Mouse (Mus musculus) left cerebral cortex, postnatal 4 days (tissue): ENCODE data around the gene Ptafr. TPM values are rescaled to one million over a fixed set of nuclear protein-coding genes. Genes with fewer than 3 reads are reported as not detected.

Source experiments
- DNase-seq: peaks from one replicate; pipeline ENCODE4 v3.0.0-alpha.2; 2022
- intact Hi-C: fragments of 180-260 bp; cut with DNase I; formaldehyde crosslinking; loops from one replicate; pipeline ENCODE4 v1.15.1; 2025
- total RNA-seq, 2 experiments: library from RNA; stranded (reverse); gene quantifications; 2 replicates each; pipeline ENCODE4 v1.2.3; 2021

Ptafr gene
- total RNA-seq, 2 experiments from 2014 or later: 0.58 to 1.1 TPM

DNA sequence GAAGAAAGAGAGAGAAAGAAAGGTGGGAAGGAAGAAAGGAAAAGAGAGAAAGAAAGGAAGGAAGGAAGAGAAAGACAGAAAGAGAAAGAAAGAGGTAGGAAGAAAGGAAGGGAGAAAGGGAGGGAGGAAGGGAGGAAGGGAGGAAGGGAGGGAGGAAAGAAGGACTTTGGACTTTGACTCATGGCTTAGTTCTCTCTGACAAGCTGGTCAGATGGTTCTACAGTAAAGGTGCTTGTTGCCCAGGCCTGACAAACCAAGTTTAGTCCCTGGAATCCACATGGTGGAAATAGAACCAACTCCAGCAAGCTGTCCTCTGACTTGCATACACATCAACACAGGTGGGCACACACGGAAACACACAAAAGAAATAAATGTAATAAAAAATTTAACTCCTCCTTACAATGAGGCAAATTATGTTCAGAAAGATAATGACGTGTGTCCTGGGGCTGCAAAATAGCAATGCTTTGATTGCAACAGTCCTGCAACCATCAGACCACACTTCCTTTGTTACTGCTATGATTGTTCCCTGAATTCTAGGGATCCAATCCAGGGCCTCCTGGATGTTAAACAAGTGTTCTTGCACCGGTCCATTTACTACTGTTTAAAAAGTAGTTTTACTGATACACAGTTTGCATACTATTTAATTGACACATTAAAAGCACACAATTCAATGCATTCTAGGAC is 46.6 kb downstream of the Ptafr start:
- no peak for DNase-seq
- intact Hi-C loops: no loop called here

DNA sequence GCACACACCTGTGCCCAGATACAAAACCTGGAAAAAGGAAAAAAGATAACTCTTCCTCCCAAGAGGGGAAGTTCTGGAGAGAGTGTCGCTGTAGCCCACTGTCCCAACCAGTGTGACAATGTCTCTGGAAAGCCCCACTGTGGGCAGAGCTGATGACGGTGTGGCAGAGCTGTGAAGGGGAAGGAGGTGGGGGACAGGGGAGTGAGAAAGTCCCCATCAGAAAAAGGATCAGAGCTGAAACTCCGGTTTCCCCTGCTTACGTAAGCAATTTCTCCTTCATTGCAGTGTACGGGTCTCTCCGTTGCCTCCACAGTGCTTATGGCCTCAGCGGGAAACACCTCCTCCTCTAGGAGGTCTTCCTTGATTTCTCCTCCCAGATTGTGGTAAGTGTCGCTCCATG is 47.5 kb downstream of the Ptafr start:
- intact Hi-C loops: no loop called here
- no peak for DNase-seq

DNA sequence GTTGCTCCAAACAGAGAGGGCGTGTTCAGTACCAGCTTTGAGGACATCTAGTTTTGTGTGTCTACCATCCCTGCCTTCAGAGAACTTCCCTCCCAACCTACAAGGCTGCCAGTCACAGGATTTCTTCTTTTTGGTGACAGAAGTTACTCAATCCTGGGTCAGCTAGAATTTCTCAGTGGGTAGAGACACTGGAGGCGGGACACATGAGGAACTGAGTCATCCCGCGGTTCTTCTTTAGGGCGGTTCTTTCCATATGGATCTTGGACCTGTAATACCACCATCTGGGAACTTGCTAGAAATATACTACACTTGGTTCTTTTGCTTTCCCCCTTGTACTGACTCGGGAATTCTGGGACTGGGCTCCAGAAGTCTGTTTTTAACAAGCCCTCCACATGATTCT is 54.0 kb downstream of the Ptafr start:
- no peak for DNase-seq
- intact Hi-C loops: no loop called here

DNA sequence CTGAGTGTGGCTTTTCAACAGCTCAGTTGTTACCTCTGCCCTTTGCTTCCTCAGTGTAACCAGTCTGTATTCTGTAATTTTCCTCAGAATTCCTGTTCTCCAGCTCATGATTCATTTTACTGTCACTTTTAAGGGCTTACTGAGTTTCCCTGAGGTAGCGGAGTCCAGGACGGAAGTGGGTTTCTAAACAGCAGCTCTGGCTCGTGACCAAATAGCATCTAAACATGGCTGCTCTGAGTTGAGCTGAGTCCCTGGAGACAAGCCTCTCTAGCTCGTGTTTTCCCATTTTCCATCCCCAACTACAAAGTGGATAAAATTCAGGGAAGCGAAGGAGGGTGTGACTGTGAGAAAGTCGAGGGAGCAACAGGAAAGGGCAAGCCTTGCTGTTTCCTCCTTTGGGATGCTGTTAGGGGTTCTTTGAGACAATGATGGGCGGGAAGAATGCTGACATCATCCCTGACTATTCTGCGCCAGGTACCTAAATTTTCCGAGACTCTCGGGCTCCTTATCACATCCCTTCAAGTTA is 55.0 kb downstream of the Ptafr start:
- intact Hi-C loops: no loop called here
- no peak for DNase-seq

DNA sequence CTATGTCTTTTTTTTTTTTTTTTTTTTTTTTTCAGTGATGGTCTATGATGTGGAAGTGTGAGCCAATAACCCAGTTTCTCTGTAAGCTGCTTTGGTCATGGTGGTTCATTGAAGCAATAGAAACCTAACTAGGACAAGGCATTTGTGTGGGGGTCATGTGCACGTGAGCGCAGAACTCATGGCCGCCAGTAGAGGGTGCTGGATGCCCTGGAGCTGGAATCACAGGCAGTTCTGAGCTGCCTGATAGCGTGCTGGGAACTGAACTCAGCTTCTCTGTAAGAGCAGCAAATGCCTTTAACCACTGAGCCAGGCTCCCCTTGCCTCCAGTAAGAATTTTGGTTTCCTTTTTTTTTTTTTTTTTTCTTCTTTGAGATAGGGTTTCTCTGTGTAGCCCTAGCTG is 56.3 kb downstream of the Ptafr start:
- intact Hi-C loops: no loop called here
- DNase-seq: no peak

DNA sequence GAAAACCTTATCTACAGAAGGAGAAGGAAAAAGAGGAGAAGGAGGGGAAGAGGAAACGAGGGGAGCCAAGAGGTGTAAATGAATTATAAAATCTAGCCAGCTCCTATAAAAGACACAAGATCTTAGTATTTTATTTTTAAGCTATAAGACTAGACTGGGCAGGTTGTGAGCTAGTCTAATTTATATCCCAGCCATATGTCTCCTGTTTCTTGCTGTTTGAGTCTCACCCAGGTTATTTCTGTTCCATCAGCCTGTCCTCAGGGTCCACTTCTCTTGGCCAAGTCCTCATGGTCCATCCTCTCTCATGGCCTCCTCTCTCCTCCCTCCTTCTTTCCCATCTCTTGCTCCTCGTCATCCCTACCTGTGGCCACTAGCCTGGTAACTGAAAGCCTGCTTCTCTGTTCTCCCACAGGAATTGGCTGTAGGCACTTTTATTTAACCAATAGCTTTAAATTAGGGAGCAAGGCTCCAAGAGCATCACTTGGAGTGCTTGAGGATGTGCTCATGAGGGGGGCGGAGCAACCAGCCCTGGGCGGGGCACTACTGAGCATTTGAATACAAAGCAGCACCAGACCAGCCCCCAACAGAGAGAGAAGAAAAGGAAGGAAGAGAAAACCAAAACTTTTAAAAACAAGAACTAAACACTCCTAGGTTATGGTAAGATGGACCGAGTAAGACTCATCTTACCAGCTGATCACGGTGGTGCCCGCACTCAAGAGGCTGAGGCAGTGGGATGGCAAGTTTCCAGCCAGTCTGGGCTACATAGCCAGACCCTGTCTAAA is 57.6 kb downstream of the Ptafr start:
- intact Hi-C loops: no loop called here
- DNase-seq: no peak

DNA sequence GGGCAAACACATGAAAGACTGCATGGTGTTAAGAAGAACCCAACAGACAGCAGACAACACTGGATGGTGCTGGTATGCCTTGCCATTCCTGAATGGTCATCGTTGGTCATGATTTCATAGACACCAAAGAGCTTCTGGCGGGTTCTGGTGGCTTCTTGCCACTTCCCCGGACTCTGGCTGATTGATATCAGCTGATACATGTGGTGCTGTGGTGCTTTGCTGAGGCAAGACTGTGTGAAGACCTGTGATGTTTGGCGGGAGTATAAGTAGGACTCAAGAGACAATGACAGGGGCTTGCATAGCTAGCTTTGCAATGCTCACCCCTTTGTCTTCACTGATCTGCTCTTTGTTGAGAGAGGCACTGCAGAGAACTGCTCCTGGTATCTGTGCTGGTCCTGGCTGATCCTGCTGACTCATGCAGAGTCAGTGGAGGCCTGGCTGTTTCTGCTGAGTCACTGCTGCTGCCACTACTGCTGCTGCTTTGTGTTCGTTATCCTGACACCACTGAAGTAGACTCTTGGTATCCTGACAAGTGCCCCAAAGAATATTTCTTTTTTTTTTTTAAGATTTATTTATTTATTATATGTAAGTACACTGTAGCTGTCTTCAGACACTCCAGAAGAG is 60.3 kb downstream of the Ptafr start:
- no peak for DNase-seq
- intact Hi-C loops: no loop called here

DNA sequence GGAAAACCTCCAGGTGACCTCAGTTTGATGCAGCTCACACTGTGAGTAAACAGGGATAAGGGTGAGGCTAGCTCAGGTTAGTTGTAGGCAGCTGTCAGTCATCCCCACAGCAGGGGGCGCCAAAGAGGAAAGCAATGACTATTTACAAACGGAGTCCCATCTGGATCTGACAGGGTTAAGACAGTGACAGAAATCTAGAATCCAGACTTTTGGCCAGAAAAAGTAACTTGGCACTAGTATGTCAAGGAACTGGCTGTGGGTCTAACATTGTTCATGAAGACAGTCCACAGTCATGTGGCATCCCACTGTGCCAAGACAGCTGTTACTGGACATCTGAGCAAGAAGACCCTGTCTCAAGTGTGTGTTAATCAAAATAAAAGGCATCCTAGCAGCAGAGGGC is 65.0 kb downstream of the Ptafr start:
- peak; percentile 51 for DNase-seq

More for the DNA sequence above, 65.0 kb downstream of the Ptafr start:
- intact Hi-C loops: no loop called here

Other genes starting within 250 kb of the Ptafr start
- gene Trnau1ap, start 234.5 kb upstream of the Ptafr start, total RNA-seq: 10 to 100 TPM; 40.9 to 47.2 TPM
- 10 to 100 TPM; 17.6 to 22.0 TPM for gene Rcc1, start 210.5 kb upstream of the Ptafr start, total RNA-seq
- gene Phactr4, start 141.6 kb upstream of the Ptafr start, total RNA-seq: 10 to 100 TPM in 1 of 2 experiments, 1 to 10 TPM in 1; 9.3 to 11.5 TPM
- 10 to 100 TPM; 10.0 to 12.2 TPM for gene Med18, start 100.1 kb upstream of the Ptafr start, total RNA-seq
- gene Sesn2, start 53.6 kb upstream of the Ptafr start, total RNA-seq: 1 to 10 TPM; 6.8 to 7.0 TPM
- 100 to 1,000 TPM; 652 to 682 TPM for gene Atpif1, start 30.4 kb upstream of the Ptafr start, total RNA-seq
- gene Dnajc8, start 28.5 kb upstream of the Ptafr start, total RNA-seq: 10 to 100 TPM; 83.6 to 83.7 TPM
- 10 to 100 TPM; 24.5 to 25.7 TPM for gene Eya3, start 74.9 kb downstream of the Ptafr start, total RNA-seq
- gene Xkr8, start 168.5 kb downstream of the Ptafr start, total RNA-seq: 1 to 10 TPM; 4.3 to 4.8 TPM
- 1 to 10 TPM in 1 of 2 experiments, under 1 TPM in 1; 0.97 to 1.2 TPM for gene Smpdl3b, start 193.2 kb downstream of the Ptafr start, total RNA-seq
- gene Rpa2, start 204.3 kb downstream of the Ptafr start, total RNA-seq: 10 to 100 TPM; 15.4 to 16.0 TPM
- gene Themis2, start 232.3 kb downstream of the Ptafr start, total RNA-seq: under 1 TPM; 0.52 to 0.81 TPM